Mouse (Mus musculus): Measurements from ENCODE around the gene Trpv5. TPM values are rescaled to one million over a fixed set of nuclear protein-coding genes. Genes with fewer than 3 reads are reported as not detected.

Gene Trpv5
- polyA plus RNA-seq, 1 experiment from 2014 or later, result not detected

- peaks cover 9% of the 10 kb centered on the region; the same call in 1 of the 2 replicates for H3K27me3 ChIP-seq (replicated peaks; ENCODE audit: low read depth, poor library complexity, severe bottlenecking)
- under 1% methylated on average over 68 of the region's 68 CpGs for WGBS
- no peaks in the 10 kb centered on the region for H3K36me3 ChIP-seq (replicated peaks)
- DNase-seq (ENCODE audit: low spot score), result peak; percentile 91
- H3K9me3 ChIP-seq, result no peaks in the 10 kb centered on the region
- peak within 1 kb of the TSS; percentile 95 for H3K27ac ChIP-seq (replicated peaks)
- peaks cover 19% of the 10 kb centered on the region for H3K4me1 ChIP-seq
- H3K4me3 ChIP-seq, result peak within 1 kb of the TSS; percentile 74
These were observed 75.3 kb downstream of the Trpv5 start, which contains the start of gene Ephb6 for GRCm38 (mm10) chr6:41605061-41605793. Gene Ephb6, plus strand, starts transcription at chr6:41605482.

GRCm38 (mm10) chr6:41604401-41605050 lies 76.0 kb downstream of the Trpv5 start:
- H3K4me1 ChIP-seq, result peaks cover 19% of the 10 kb centered on the region
- DNase-seq (ENCODE audit: low spot score), result peak; percentile 78
- WGBS, result under 1% methylated on average over 23 of the region's 23 CpGs

More at GRCm38 (mm10) chr6:41604401-41605050, 76.0 kb downstream of the Trpv5 start:
- Histone ChIP-seq H3K27me3 (replicated peaks; ENCODE audit: low read depth, poor library complexity, severe bottlenecking) (peaks cover 9% of the 10 kb centered on the region; the same call in 1 of the 2 replicates), H3K27ac (replicated peaks) (peak overlapping the region; percentile 95), H3K4me3 (peak overlapping the region; percentile 74), H3K36me3 (replicated peaks) (no peaks in the 10 kb centered on the region), H3K9me3 (no peaks in the 10 kb centered on the region)

Other genes starting within 250 kb of the Trpv5 start
- gene Gm10334, start 234.6 kb downstream of the Trpv5 start, polyA plus RNA-seq (2016; fragmentation: Nextera tagmentation; extraction: Ambion mirVana), result not detected in 2 replicates
- not detected in 2 replicates for gene Prss1, start 221.8 kb downstream of the Trpv5 start, polyA plus RNA-seq (2016; fragmentation: Nextera tagmentation; extraction: Ambion mirVana)
- not detected in 2 replicates for gene Prss2, start 159.0 kb downstream of the Trpv5 start, polyA plus RNA-seq (2016; fragmentation: Nextera tagmentation; extraction: Ambion mirVana)
- 16.8 and 18.3 TPM in 2 replicates for gene Ephb6, start 75.3 kb downstream of the Trpv5 start, polyA plus RNA-seq (2016; fragmentation: Nextera tagmentation; extraction: Ambion mirVana)
- 0.36 and 0.45 TPM in 2 replicates for gene Trpv6, start 44.4 kb downstream of the Trpv5 start, polyA plus RNA-seq (2016; fragmentation: Nextera tagmentation; extraction: Ambion mirVana)
- not detected in 2 replicates for gene Llcfc1, start 3.7 kb upstream of the Trpv5 start, polyA plus RNA-seq (2016; fragmentation: Nextera tagmentation; extraction: Ambion mirVana)
- gene Kel, start 23.6 kb upstream of the Trpv5 start, polyA plus RNA-seq (2016; fragmentation: Nextera tagmentation; extraction: Ambion mirVana), result 5.8 and 6.2 TPM in 2 replicates
- gene Olfr459, start 94.4 kb upstream of the Trpv5 start, polyA plus RNA-seq (2016; fragmentation: Nextera tagmentation; extraction: Ambion mirVana), result not detected in 2 replicates
- gene Pip, start 166.8 kb upstream of the Trpv5 start, polyA plus RNA-seq (2016; fragmentation: Nextera tagmentation; extraction: Ambion mirVana), result not detected in 2 replicates
- not detected in 2 replicates for gene Sval2, start 172.2 kb upstream of the Trpv5 start, polyA plus RNA-seq (2016; fragmentation: Nextera tagmentation; extraction: Ambion mirVana)

Data from embryonic facial prominence, embryonic 10.5 days (tissue).